Mouse (Mus musculus) megakaryocyte, adult 5-6 weeks (primary cell): ENCODE results near the gene Snx6. TPM values are rescaled to one million over a fixed set of nuclear protein-coding genes. Genes with fewer than 3 reads are reported as not detected.
A peak's percentile ranks its signal among the peaks of the same experiment; 100 is the strongest.
"Not testable (repeated sequence)": the region's sequence is repeated elsewhere in the genome, so short reads cannot be mapped to it uniquely, and the experiment has no call there.

Experiments
- ATAC-seq: 2 replicates; pipeline ENCODE4 v1.8.0; 2016; ENCODE audit warnings: mild to moderate bottlenecking, inconsistent platforms; ENCODE audit not compliant: poor library complexity, severe bottlenecking
- total RNA-seq, 2 experiments: library from RNA; stranded (forward) in 1 of 2; stranded (reverse) in 1 of 2; fragments of 153-499, 151-499 nt in 1 of 2; fragments of 221-1000, 200-1000 nt in 1 of 2; gene quantifications; 2 replicates each; pipeline versions ENCODE4 v1.2.3 to v1.2.4; 2015 to 2017

Gene Snx6
- total RNA-seq (2015), result 68.6 and 74.9 TPM in 2 replicates
- 99.5 and 101 TPM in 2 replicates for total RNA-seq (2017)

DNA sequence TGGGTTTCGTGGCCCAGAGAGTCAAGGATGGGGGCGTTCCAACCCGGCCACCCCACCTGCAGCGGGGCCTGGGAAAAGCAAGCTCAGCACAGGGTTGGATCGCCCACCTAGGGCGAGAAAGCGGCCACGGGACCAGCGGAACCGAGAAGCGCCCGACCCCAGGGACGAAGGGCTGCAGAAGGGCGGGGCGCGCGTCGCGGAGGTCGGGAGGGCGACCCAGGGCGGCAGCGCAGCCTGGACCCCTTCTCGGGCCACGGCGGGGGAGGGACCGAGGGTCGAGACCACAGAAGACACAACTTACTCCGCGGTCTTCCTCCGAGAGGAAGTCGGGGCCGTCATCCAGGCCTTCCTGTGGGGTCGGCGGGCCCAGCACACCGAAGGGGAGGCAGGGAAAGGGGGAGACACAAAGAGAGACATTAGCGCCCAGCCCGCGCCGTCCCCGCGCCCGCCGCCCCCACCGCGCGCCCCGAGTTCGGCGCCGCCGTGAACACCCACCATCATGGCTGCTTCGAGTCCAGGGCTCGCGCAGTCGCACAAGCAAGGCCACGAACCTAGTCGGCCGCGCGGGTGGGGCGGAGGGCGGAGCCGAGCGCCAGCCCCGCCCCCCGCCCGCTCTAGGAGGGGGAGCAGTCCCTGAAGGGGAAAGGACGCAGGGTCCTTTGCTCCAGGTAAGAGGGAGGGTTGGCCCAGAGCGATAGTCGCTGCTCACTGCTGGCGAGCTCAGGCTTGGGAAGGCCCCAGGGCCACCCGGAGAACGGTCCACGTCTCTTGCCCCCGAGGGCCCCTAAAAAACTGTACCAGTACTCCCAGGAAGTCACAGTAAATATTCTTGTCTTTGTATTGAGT, at the start of gene Snx6:
TSS of gene Snx6 (minus strand) at position 551 of the 846 bp plus-strand sequence.
- ATAC-seq, result peak; percentile 99

- peak; percentile 67 for ATAC-seq
Observed at GRCm38 (mm10) chr12:54844415-54844814, 48.9 kb upstream of the Snx6 start.

- ATAC-seq, result no peak
Observed at GRCm38 (mm10) chr12:54841576-54841975, 46.1 kb upstream of the Snx6 start.

- no peak for ATAC-seq
Observed at GRCm38 (mm10) chr12:54839815-54840214, 44.3 kb upstream of the Snx6 start.

DNA sequence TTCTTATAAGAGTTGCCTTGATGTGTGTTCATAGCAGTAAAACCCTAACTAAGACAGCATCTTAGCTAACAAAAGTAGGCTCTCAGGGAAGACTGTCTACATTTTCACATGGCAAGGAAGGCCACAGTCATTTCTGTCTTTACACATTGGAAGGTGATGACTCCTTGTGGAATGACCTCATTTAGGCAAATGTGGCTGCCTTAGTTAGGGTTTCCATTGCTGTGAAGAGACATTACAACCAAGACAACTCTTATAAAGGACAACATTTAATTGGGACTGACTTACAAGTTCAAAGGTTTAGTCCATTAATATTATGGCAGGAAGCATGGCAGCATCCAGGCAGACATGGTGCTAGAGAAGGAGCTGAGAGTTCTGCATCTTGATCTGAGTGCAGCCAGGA, 43.4 kb upstream of the Snx6 start:
- ATAC-seq, result no peak

- ATAC-seq, result no peak
Observed at GRCm38 (mm10) chr12:54835608-54836570, 40.4 kb upstream of the Snx6 start.

DNA sequence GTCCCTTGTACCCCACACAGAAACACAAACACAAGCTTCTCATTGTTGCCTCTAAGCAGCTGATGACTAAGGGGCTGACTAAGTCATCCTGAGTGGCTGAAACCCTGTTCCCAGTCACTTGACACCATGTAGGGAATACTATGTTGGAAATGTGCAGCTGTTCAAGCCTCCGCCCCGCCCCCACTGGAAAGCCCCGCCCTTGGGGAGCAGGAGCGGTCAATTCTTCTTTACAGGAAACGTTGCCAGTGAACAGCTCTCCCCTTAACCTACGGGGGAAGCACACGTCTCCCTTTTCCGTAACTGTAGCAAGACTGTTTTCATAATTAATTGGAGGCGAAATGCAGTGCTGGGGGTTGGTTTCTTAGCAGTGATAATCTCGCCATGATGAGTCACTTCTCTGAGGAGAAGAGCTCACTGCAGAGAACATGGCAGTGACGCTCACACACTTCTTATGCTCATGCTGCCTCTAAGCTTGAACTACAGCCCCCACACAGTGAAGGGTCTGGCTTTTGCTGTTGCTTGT, 39.5 kb upstream of the Snx6 start:
- ATAC-seq, result peak; percentile 67

DNA sequence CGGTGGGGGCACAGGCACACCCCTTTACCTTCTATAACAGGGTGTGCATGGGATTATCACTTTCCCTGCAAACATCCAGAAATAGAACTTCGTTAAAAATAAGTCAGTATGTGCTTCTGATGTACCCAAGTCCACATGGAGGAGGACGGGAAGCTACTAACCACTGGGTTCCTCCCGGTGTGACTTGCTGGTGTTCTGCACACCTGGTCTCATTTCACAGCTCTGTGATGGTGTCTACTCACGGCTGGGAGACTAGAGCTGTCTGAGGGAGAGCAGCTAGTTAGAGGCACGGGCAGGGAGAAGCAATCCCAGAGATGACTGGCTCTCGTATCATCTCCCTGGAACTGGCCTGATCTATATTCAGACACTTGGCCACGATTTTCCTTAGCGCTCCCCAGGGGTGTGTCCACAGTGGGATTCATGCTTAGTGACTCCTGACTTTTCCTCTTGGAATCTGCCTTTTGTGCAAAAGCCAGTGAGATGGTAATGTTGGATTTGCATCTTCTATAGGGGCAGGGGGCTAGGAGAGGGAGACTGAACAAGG, 38.4 kb upstream of the Snx6 start:
- no peak for ATAC-seq

GRCm38 (mm10) chr12:54831927-54832326, 36.4 kb upstream of the Snx6 start:
- ATAC-seq, result not testable (repeated sequence)

DNA sequence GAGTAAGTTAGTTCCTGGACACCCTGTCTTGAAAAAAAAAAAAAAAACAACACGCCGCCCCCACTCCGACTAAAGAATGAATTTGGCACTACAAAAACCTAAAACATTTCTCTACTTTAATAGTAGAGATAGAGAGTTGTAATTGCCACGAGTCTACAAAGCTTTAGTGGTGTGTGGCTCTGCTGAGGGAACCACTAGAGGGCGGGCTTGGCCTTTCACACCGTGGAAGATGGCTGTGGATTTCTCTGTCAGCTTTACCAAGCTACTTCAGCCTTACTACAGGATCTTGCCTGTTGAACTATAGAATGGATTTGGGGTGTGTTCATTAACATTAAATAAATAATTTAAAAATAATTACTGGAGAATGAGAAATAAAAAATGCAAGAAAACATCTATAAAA, 35.1 kb upstream of the Snx6 start:
- peak; percentile 98 for ATAC-seq

- ATAC-seq, result no peak
Observed at GRCm38 (mm10) chr12:54829876-54830275, 34.4 kb upstream of the Snx6 start.

- ATAC-seq, result no peak
Observed at GRCm38 (mm10) chr12:54828043-54828442, 32.5 kb upstream of the Snx6 start.

- ATAC-seq, result peak; percentile 75
Observed at GRCm38 (mm10) chr12:54825202-54825601, 29.7 kb upstream of the Snx6 start.

- ATAC-seq, result no peak
Observed at GRCm38 (mm10) chr12:54822836-54823426, 27.4 kb upstream of the Snx6 start.

DNA sequence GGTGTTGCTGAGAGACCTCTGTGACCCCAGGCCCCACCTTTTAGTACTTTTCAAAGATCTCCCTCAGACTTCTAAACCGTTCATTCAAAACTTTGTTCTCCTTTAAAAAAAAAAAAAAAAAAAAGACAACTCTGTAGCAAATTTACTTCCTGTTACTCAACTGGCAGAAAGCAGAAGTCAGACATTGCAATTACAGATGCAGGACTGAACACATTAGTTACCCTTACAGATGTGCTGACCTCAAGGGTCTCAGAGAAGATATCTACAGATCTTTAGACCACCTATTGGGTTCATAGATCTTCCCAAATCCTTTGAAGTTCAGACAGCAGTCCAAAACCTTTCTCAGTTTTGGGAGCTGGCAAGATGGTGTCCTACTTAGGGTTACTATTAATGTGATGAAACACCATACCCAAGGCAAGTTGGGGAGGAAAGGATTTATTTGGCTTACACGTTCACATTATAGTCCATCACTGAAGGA, 25.2 kb upstream of the Snx6 start:
- peak; percentile 93 for ATAC-seq

GRCm38 (mm10) chr12:54819181-54819935, 23.9 kb upstream of the Snx6 start:
- ATAC-seq, result no peak

- ATAC-seq, result no peak
Observed at GRCm38 (mm10) chr12:54810142-54810541, 14.6 kb upstream of the Snx6 start.

DNA sequence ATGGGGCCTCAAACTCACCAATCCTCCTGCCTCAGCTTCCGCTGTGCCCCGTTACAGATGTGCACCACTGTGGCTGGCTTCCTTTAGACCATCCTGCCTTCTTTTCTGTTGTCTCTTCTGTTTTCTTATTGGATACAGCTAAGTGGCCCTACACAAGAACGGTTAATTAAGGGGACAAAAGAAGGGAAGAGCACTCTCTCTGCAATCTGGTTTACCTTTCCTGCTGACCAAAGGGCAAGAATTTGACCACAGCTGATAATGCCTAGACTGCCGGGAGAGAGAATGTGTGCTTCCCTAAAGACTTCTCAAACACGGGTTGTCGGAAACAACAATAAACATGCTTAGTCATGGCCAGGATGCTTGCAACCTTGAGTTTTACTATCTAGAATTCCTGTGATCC, 12.0 kb upstream of the Snx6 start:
- no peak for ATAC-seq

- no peak for ATAC-seq
Observed at GRCm38 (mm10) chr12:54806131-54806530, 10.6 kb upstream of the Snx6 start.
